Mouse (Mus musculus): ENCODE data around the gene Slc2a3.

DNA sequence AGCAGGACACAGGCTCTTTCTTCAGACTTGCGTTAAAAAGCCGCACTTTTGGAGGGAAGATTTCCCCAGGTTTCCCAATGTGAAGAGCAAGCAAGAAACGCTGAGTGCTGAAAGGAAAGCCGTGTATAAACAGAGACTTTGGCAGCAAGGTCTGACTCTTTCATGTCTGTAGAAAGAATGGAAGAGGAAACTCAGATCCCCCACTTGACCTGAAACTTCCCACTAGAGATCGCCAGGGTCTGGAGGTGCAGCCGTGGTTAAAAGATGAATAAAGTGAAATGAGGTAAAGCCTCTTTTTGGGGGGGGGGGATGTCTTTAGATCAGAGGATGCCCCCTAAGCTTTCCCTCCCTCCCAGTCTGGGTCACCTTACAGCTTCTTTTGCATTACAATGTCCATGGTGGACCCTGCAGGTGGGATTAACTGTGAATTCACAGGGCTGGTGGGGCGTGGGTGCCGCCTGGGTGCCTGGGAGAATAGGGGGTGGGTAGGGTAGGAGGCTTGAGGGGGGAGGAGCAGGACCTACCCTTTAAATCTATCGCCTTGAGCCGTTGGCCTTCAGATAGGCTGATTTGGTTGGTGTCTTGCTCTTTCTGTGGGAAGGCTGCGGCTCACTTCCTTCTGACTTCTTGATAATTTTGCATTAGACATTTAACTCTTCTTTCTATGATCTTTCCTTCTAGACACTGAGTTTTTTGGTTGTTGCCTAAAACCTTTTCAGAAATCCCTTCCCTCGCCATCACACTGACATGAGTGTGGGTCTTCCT is 94.2 kb downstream of the Slc2a3 start, which contains the start of gene Nanog:
- TF ChIP-seq POLR2A (IDR thresholded peaks at IDR 0.05; ENCODE audit: borderline replicate concordance, insufficient read depth, low read length) (no peak), CTCF (IDR thresholded peaks at IDR 0.05; ENCODE audit: borderline replicate concordance, insufficient read depth, low read depth, low read length) (no peak)

All from cerebellum, adult 2 months (tissue).